Mouse (Mus musculus): ENCODE results near the gene Col26a1. TPM values are rescaled to one million over a fixed set of nuclear protein-coding genes. Genes with fewer than 3 reads are reported as not detected.

Col26a1 gene
- polyA plus RNA-seq (2016; fragmentation: Nextera tagmentation; extraction: Ambion mirVana): 72.0 and 73.0 TPM in 2 replicates

DNA sequence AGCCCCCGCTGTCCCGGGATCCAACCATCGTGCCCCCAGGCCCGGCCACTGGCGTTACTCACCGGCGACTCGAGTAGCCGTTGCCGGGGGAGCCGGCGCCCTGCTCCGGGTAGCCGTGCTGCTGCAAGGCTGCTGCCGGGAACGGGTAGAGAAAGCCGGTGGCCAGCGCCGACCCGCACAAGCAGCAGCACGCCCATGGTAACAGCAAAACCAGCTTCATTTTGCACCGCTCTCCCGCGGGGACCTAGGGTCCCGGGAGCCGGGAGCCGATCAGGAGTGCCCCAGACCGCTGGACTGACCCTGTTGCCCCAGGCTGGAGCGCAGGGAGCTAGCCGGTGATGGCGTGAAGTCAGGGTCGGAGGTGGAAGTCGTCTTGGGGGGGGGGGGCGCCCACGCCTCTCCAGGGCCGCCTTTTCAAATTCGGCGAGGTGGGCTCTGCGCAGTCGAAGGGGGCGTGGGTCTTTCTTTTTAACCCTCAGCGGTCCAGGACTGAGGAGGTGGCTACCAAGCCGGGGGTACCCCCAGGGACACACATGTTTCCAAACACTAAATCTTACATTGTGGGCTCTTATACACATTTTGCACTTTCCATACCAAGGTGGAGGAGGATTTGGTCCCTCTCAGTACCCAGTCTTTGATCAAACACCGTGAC lies at the start of gene Col26a1:
Gene Col26a1, minus strand, starts transcription at position 422 of the 652 bp plus-strand sequence.
- peak; percentile 69 for DNase-seq (ENCODE audit: low spot score)
- Histone ChIP-seq H3K27me3 (ENCODE audit: insufficient read depth, poor library complexity, severe bottlenecking) (peaks cover 42% of the 10 kb centered on the region), H3K4me1 (replicated peaks) (peaks cover 40% of the 10 kb centered on the region)

DNA sequence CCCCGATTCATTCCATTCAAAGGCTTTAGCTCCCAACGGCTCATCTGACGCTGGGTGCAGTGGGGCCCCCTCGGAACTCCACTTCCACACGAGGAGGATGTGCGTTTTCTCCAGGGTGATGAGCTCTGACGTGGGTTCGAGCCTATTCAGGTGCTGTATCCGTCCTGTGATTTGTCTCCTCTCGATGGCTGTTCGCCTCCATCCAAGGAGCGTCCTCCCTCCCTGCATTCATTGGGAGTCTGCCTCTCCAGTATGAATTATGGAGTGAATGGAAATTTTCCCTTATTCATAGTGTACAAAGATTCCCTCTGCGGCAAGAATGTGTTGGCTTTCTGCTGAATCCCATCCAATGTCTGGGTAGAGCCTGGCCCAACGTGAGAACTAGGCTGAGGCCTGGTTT lies 48.9 kb upstream of the Col26a1 start:
- H3K9me3 ChIP-seq: no peaks in the 10 kb centered on the region
- H3K36me3 ChIP-seq: no peaks in the 10 kb centered on the region
- H3K4me3 ChIP-seq: no peak overlapping the region
- DNase-seq (ENCODE audit: low spot score): no peak
- WGBS: 88% methylated on average over 14 of the region's 14 CpGs
- H3K27ac ChIP-seq: no peak overlapping the region
- H3K27me3 ChIP-seq (ENCODE audit: insufficient read depth, poor library complexity, severe bottlenecking): no peaks in the 10 kb centered on the region
- H3K4me1 ChIP-seq (replicated peaks): peaks cover 5% of the 10 kb centered on the region

More for the DNA sequence above, at the start of gene Col26a1:
- no peaks in the 10 kb centered on the region for H3K9me3 ChIP-seq
- H3K4me3 ChIP-seq: peak within 1 kb of the TSS; percentile 70
- H3K27ac ChIP-seq: peak within 1 kb of the TSS; percentile 87
- 1% methylated on average over 44 of the region's 44 CpGs for whole genome bisulfite sequencing
- H3K36me3 ChIP-seq: no peaks in the 10 kb centered on the region

DNA sequence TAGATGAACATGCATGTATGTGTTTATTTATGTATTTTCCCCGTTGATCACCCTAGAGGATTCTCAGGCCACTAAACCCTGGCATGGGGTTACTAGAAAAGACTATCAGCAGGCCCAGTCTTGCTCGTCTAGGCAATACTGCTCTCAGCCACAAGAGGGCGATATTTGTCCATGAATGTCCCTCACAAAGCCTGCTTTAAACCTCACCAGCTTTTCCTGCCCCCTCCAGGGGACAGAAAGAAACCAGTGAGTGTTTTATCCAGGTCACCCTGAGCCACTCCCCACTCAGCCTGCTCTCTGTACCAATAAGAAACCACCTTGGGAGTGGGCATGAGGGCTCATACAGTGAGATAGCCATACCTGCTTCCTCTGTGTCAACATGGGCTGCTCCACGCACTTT lies 46.1 kb upstream of the Col26a1 start:
- DNase-seq (ENCODE audit: low spot score): peak; percentile 90
- H3K27me3 ChIP-seq (ENCODE audit: insufficient read depth, poor library complexity, severe bottlenecking): no peaks in the 10 kb centered on the region
- peak overlapping the region; percentile 75 for H3K27ac ChIP-seq
- no peaks in the 10 kb centered on the region for H3K9me3 ChIP-seq
- peaks cover 11% of the 10 kb centered on the region for H3K36me3 ChIP-seq
- WGBS: 22% methylated on average over 4 of the region's 4 CpGs
- H3K4me3 ChIP-seq: no peak overlapping the region
- H3K4me1 ChIP-seq (replicated peaks): peaks cover 5% of the 10 kb centered on the region

DNA sequence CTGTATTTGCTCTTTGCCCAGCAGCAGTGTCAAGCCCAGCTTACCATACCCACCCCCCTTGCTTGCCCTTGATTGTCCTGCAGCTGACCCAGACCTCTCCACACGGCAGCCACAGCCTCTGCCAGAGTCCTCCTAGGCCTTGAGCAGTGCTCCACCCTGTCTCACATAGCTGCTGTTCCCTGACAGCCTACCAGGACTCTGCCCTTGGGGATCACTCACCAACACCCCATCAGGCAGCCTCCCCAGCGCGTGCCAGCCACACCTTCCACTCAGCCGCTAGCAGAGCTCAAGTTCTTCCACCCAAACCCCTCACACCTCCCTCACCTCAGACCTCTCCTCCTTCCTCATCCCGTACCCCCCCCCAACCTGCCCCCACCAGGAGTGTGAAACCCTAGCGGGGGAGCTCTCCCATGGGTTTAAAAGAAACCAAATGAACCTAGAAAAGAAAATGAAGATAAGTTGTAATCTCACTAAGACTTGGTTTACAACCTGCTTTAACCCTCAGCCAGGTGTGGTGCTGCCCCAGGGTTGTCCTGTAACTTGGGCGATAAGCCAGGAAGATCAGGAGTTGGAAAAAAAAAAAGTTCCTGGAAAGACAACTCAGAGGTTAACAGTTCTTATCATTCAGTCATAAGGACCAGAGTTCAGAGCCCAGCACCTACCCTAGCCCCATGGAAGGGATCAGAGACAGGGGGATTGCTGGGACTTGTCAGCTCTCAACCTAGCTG lies 40.9 kb upstream of the Col26a1 start:
- no peak for DNase-seq (ENCODE audit: low spot score)
- WGBS: 80% methylated on average over 7 of the region's 7 CpGs
- no peaks in the 10 kb centered on the region for H3K9me3 ChIP-seq
- no peak overlapping the region for H3K4me3 ChIP-seq
- no peaks in the 10 kb centered on the region for H3K27me3 ChIP-seq (ENCODE audit: insufficient read depth, poor library complexity, severe bottlenecking)
- no peak overlapping the region for H3K27ac ChIP-seq
- H3K36me3 ChIP-seq: peaks cover 11% of the 10 kb centered on the region
- peaks cover 9% of the 10 kb centered on the region for H3K4me1 ChIP-seq (replicated peaks)

DNA sequence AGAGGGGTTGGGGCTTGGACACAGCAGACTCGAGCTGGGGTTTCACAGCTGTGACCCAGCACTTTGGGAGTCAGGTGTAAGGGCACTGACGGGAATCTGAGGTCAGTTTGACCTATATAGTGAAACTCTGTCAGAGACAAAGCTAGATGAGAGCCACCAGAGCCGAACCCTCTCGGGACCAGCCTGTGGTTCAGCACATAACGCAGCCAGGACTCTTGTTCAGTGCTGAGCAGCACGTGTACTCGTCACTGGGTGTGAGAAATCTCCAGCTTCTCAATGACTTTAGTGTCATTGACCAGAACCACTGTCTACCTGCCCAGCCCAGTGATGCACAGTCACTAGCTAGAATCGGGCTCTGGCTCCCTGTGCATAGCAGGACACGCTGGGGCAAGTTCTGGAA lies 39.8 kb upstream of the Col26a1 start:
- 84% methylated on average over 9 of the region's 9 CpGs for WGBS
- no peak overlapping the region for H3K27ac ChIP-seq
- no peak overlapping the region for H3K4me3 ChIP-seq
- no peak for DNase-seq (ENCODE audit: low spot score)
- H3K36me3 ChIP-seq: peaks cover 11% of the 10 kb centered on the region
- H3K27me3 ChIP-seq (ENCODE audit: insufficient read depth, poor library complexity, severe bottlenecking): no peaks in the 10 kb centered on the region
- H3K9me3 ChIP-seq: no peaks in the 10 kb centered on the region
- H3K4me1 ChIP-seq (replicated peaks): peaks cover 9% of the 10 kb centered on the region

- Histone ChIP-seq H3K36me3 (no peaks in the 10 kb centered on the region), H3K9me3 (no peaks in the 10 kb centered on the region), H3K27me3 (ENCODE audit: insufficient read depth, poor library complexity, severe bottlenecking) (no peaks in the 10 kb centered on the region), H3K4me3 (peak overlapping the region; percentile 71), H3K27ac (peak overlapping the region; percentile 90), H3K4me1 (replicated peaks) (peaks cover 9% of the 10 kb centered on the region)
- WGBS: 24% methylated on average over 18 of the region's 18 CpGs
- peak; percentile 20 for DNase-seq (ENCODE audit: low spot score)
These were observed 36.7 kb upstream of the Col26a1 start for GRCm38 (mm10) chr5:136919546-136920301.

GRCm38 (mm10) chr5:136918655-136919472 lies 35.9 kb upstream of the Col26a1 start:
- peak overlapping the region; percentile 71 for H3K4me3 ChIP-seq
- H3K27ac ChIP-seq: peak overlapping the region; percentile 90
- H3K36me3 ChIP-seq: peaks cover 6% of the 10 kb centered on the region
- no peaks in the 10 kb centered on the region for H3K9me3 ChIP-seq
- WGBS: 4% methylated on average over 38 of the region's 38 CpGs
- peaks cover 9% of the 10 kb centered on the region for H3K4me1 ChIP-seq (replicated peaks)
- peak; percentile 85 for DNase-seq (ENCODE audit: low spot score)
- H3K27me3 ChIP-seq (ENCODE audit: insufficient read depth, poor library complexity, severe bottlenecking): no peaks in the 10 kb centered on the region

DNA sequence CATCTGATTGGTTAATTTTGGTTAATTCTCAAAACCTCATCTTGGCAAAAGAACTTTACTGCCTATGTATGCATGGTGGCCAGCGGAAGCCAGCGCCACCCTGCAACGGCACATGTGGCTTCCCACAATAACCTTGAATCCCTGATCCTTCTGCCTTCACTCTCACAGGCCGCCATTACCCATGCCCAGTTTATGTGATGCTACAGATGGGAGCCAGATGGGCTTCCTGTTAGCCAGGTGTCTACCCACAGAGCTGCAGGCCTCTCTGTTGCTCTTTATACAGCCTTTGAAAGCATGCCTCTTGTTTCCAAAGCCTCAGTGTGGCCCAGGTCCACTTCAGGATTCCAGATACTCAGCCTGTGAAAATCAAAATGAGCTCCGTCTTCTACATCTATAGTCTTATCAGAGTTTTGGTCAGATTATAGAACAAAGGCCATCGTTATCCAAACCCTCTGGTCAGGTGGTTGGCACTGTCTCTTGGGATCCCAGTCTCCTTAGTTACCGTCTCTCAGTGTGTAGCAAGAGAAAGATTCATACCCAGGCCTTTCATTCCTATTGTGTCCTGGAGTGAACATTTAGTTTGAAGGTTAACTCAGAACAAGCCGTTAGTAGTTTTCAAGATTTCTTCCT lies 34.7 kb upstream of the Col26a1 start:
- Histone ChIP-seq H3K4me3 (no peak overlapping the region), H3K9me3 (no peaks in the 10 kb centered on the region), H3K27me3 (ENCODE audit: insufficient read depth, poor library complexity, severe bottlenecking) (no peaks in the 10 kb centered on the region), H3K36me3 (peaks cover 17% of the 10 kb centered on the region), H3K4me1 (replicated peaks) (peaks cover 9% of the 10 kb centered on the region), H3K27ac (no peak overlapping the region)
- 96% methylated on average over 8 of the region's 8 CpGs for WGBS
- no peak for DNase-seq (ENCODE audit: low spot score)

DNA sequence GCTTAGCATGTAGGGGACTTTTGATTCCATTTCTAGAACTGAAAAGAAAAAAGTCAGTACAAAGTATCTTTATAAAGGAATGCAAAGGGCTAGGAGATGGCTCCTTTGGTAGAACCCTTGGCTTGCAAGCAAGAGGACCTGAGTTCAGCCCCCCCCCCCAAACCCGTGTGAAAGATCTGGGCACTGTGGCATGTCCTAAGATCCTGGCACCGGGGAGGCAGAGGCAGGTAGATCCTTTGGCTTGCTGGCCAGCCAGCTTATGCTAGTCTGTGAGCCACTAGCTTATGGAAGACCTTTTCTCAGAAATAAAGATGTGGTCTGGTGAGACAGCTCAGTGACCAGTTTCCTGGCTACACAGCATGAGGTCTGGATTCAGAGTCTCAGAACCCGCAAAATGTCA lies 31.2 kb upstream of the Col26a1 start:
- WGBS: 86% methylated on average over 3 of the region's 3 CpGs
- H3K9me3 ChIP-seq: no peaks in the 10 kb centered on the region
- H3K27me3 ChIP-seq (ENCODE audit: insufficient read depth, poor library complexity, severe bottlenecking): no peaks in the 10 kb centered on the region
- no peak overlapping the region for H3K27ac ChIP-seq
- no peak overlapping the region for H3K4me3 ChIP-seq
- peaks cover 40% of the 10 kb centered on the region for H3K36me3 ChIP-seq
- H3K4me1 ChIP-seq (replicated peaks): peaks cover 3% of the 10 kb centered on the region
- no peak for DNase-seq (ENCODE audit: low spot score)

- Histone ChIP-seq H3K27ac (peak within 1 kb of the TSS; percentile 89), H3K9me3 (0 out of 2 replicates have a peak, but pooled peaks cover 3% of the 10 kb centered on the region), H3K4me3 (peak within 1 kb of the TSS; percentile 79), H3K27me3 (ENCODE audit: insufficient read depth, poor library complexity, severe bottlenecking) (no peaks in the 10 kb centered on the region), H3K4me1 (replicated peaks) (peaks cover 17% of the 10 kb centered on the region), H3K36me3 (peaks cover 28% of the 10 kb centered on the region)
- DNase-seq (ENCODE audit: low spot score): peak; percentile 96
- WGBS: 9% methylated on average over 32 of the region's 32 CpGs
These were observed 25.2 kb upstream of the Col26a1 start, which contains the start of gene Ift22 for GRCm38 (mm10) chr5:136907991-136908857. Gene Ift22, plus strand, starts transcription at chr5:136908150.

GRCm38 (mm10) chr5:136907587-136907986 lies 24.6 kb upstream of the Col26a1 start:
- DNase-seq (ENCODE audit: low spot score): no peak
- peaks cover 17% of the 10 kb centered on the region for H3K4me1 ChIP-seq (replicated peaks)
- peak overlapping the region; percentile 89 for H3K27ac ChIP-seq
- peak overlapping the region; percentile 79 for H3K4me3 ChIP-seq
- H3K36me3 ChIP-seq: peaks cover 21% of the 10 kb centered on the region
- H3K9me3 ChIP-seq: 0 out of 2 replicates have a peak, but pooled peaks cover 3% of the 10 kb centered on the region
- 47% methylated on average over 9 of the region's 9 CpGs for WGBS
- H3K27me3 ChIP-seq (ENCODE audit: insufficient read depth, poor library complexity, severe bottlenecking): no peaks in the 10 kb centered on the region

Measured in hindbrain, embryonic 10.5 days (tissue).